Mouse (Mus musculus): ENCODE results near the gene Olfr30.
"Not testable (repeated sequence)": the region's sequence is repeated elsewhere in the genome, so short reads cannot be mapped to it uniquely, and the experiment has no call there.

DNA sequence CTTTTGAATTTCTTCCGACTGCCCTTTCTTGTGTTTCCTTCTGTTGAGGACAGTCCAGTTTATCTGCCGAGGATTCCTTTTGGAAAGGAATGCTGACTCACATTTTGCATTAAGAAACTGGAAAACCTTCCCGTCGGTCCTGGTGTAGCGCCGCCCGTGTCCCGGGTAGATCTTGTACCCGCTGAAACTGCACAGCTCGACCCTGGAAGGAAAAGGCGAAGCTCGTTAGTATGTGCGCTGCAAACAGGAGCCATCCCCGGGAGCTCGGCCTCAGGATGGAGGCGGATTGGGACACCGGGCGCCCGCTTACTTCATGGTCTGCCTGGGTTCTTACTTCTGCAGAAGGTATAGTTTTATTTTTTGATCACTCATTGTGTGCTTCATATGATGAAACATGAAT lies 47.0 kb upstream of the Olfr30 start:
- TF ChIP-seq CTCF (conservative IDR thresholded peaks at IDR 0.05; ENCODE audit: low read length); POU5F1 (IDR thresholded peaks at IDR 0.05; ENCODE audit: borderline replicate concordance, low read length); NANOG (IDR thresholded peaks at IDR 0.05; ENCODE audit: borderline replicate concordance, low read length): not testable (repeated sequence)
